Mouse (Mus musculus): ENCODE measurements around the gene 4930519G04Rik.

DNA sequence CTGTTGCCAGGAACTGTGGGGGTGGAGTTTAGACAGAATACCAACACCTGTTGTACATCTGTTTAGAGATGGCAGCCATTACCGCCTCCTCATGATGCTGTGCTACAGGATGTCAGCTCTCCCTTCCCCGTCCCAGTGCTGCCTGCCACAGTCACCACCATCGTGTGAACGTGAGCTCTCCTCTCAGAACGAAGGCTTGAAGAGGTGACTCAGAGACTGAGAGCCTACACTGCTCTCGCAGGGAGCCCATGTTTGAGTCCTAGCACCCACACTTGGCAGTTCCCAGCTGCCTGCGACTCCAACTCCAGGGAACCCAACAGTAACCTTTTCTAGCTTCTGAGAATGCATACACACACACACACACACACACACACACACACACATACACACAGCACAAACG, 61.4 kb downstream of the 4930519G04Rik start:
- TF ChIP-seq CTCF (IDR thresholded peaks at IDR 0.05; ENCODE audit: low read depth): no peak
- TF ChIP-seq EP300 (optimal IDR thresholded peaks at IDR 0.05): no peak

Data from stomach, postnatal 0 days (tissue).